Mouse (Mus musculus): Measurements from ENCODE around the gene Arhgef15. TPM values are rescaled to one million over a fixed set of nuclear protein-coding genes. Genes with fewer than 3 reads are reported as not detected.

Gene Arhgef15
- total RNA-seq, 1 experiment = 2.5 TPM

- H3K36me3 ChIP-seq (ENCODE audit: control insufficient read depth, insufficient read depth, low read length, poor library complexity, severe bottlenecking) = no peaks in the 10 kb centered on the region
- TF ChIP-seq ZC3H11A (IDR thresholded peaks at IDR 0.05; ENCODE audit: borderline replicate concordance, low read depth, low read length) = no peak
- no peak for TF ChIP-seq HCFC1 (IDR thresholded peaks at IDR 0.05; ENCODE audit: borderline replicate concordance, insufficient read depth, low read length)
- no peak for TF ChIP-seq ZNF384 (IDR thresholded peaks at IDR 0.05; ENCODE audit: low read depth, low read length)
- TF ChIP-seq MAFK (IDR thresholded peaks at IDR 0.05; ENCODE audit: insufficient read depth, low read depth, low read length) = no peak
- TF ChIP-seq CHD2 (IDR thresholded peaks at IDR 0.05; ENCODE audit: low read depth, low read length) = no peak
These were observed 63.3 kb downstream of the Arhgef15 start for GRCm38 (mm10) chr11:68893911-68894464.

More at GRCm38 (mm10) chr11:68893911-68894464, 63.3 kb downstream of the Arhgef15 start:
- Histone ChIP-seq H3K4me1 (ENCODE audit: control insufficient read depth in 2 of 2, insufficient read depth in 2 of 2, low read length in 2 of 2, poor library complexity in 1 of 2) (peaks cover 0 to 4% of the 10 kb centered on the region in 2 experiments; a peak in 1 of 4 replicates), H3K9me3 (ENCODE audit: control insufficient read depth, insufficient read depth, low read depth, low read length) (no peaks in the 10 kb centered on the region), H3K27ac (ENCODE audit: insufficient read depth, low read depth, low read length, poor library complexity, severe bottlenecking) (no peak overlapping the region), H3K4me3 (ENCODE audit: insufficient read depth in 1 of 2, low read depth in 1 of 2, low read length in 2 of 2, poor library complexity in 1 of 2, severe bottlenecking in 1 of 2) (no peak overlapping the region), H3K9ac (ENCODE audit: insufficient read depth, low read depth, low read length, poor library complexity, severe bottlenecking) (no peak overlapping the region)
- DNase-seq (ENCODE audit: low read depth, low spot score) = no peak
- in situ Hi-C loops (cut with MboI; ENCODE audit: low sequenced_read_pairs in 2 of 2, unreplicated experiment in 2 of 2) = no loop called here

Other genes with a start within 250 kb of the Arhgef15 start
- gene Ndel1, start 85.6 kb downstream of the Arhgef15 start, total RNA-seq (2012; rRNA removed) = 24.9 and 40.1 TPM in 2 replicates
- gene Rnf222, start 68.9 kb downstream of the Arhgef15 start, total RNA-seq (2012; rRNA removed) = 0.09 TPM in 1 of 2 replicates, not detected in the other
- 2,753 and 2,889 TPM in 2 replicates for gene Rpl26, start 55.9 kb downstream of the Arhgef15 start, total RNA-seq (2012; rRNA removed)
- not detected in 2 replicates for gene Odf4, start 30.4 kb downstream of the Arhgef15 start, total RNA-seq (2012; rRNA removed)
- 2.7 and 3.3 TPM in 2 replicates for gene Slc25a35, start 10.7 kb upstream of the Arhgef15 start, total RNA-seq (2012; rRNA removed)
- gene Rangrf, start 17.7 kb upstream of the Arhgef15 start, total RNA-seq (2012; rRNA removed) = 90.7 and 107 TPM in 2 replicates
- 119 and 149 TPM in 2 replicates for gene Pfas, start 51.0 kb upstream of the Arhgef15 start, total RNA-seq (2012; rRNA removed)
- 50.9 and 79.5 TPM in 2 replicates for gene Ctc1, start 58.4 kb upstream of the Arhgef15 start, total RNA-seq (2012; rRNA removed)
- 71.7 and 81.1 TPM in 2 replicates for gene Aurkb, start 88.2 kb upstream of the Arhgef15 start, total RNA-seq (2012; rRNA removed)
- gene Borcs6, start 102.2 kb upstream of the Arhgef15 start, total RNA-seq (2012; rRNA removed) = 4.5 and 6.2 TPM in 2 replicates
- 38.6 and 38.8 TPM in 2 replicates for gene Tmem107, start 113.3 kb upstream of the Arhgef15 start, total RNA-seq (2012; rRNA removed)
- 7.1 and 9.0 TPM in 2 replicates for gene Vamp2, start 131.0 kb upstream of the Arhgef15 start, total RNA-seq (2012; rRNA removed)
- 6.0 and 8.6 TPM in 2 replicates for gene Per1, start 137.7 kb upstream of the Arhgef15 start, total RNA-seq (2012; rRNA removed)
- not detected in 2 replicates for gene Hes7, start 162.9 kb upstream of the Arhgef15 start, total RNA-seq (2012; rRNA removed)
- not detected in 2 replicates for gene 9130213A22Rik, start 165.1 kb upstream of the Arhgef15 start, total RNA-seq (2012; rRNA removed)
- 0.49 and 1.4 TPM in 2 replicates for gene Aloxe3, start 168.4 kb upstream of the Arhgef15 start, total RNA-seq (2012; rRNA removed)
- 0.21 and 0.22 TPM in 2 replicates for gene Alox12b, start 199.5 kb upstream of the Arhgef15 start, total RNA-seq (2012; rRNA removed)
- gene Alox8, start 240.4 kb upstream of the Arhgef15 start, total RNA-seq (2012; rRNA removed) = 0.85 and 1.6 TPM in 2 replicates